Mouse (Mus musculus) lung, postnatal 14 days (tissue): ENCODE results near the gene Sept1.
A peak's percentile ranks its signal among the peaks of the same experiment; 100 is the strongest.
"Not testable (repeated sequence)": the region's sequence is repeated elsewhere in the genome, so short reads cannot be mapped to it uniquely, and the experiment has no call there.

Source experiments
- DNase-seq: peaks from one replicate; pipeline ENCODE4 v3.0.0; 2021

Sept1 gene

GRCm38 (mm10) chr7:127253821-127254769 is 21.2 kb upstream of the Sept1 start:
- peak; percentile 96 for DNase-seq

GRCm38 (mm10) chr7:127253341-127253740 is 20.4 kb upstream of the Sept1 start:
- DNase-seq = no peak

- peak; percentile 37 for DNase-seq
Observed at GRCm38 (mm10) chr7:127252414-127252813, 19.5 kb upstream of the Sept1 start.

GRCm38 (mm10) chr7:127250511-127250910 is 17.6 kb upstream of the Sept1 start:
- not testable (repeated sequence) for DNase-seq

GRCm38 (mm10) chr7:127244658-127245510 is 12.0 kb upstream of the Sept1 start:
- peak; percentile 64 for DNase-seq

GRCm38 (mm10) chr7:127243870-127244657 is 11.1 kb upstream of the Sept1 start, which contains the start of gene Zfp771:
Gene Zfp771, plus strand, starts transcription at chr7:127244274.
- peak; percentile 96 for DNase-seq

GRCm38 (mm10) chr7:127243361-127243867 is 10.5 kb upstream of the Sept1 start:
- no peak for DNase-seq

GRCm38 (mm10) chr7:127234777-127235176 is 1.8 kb upstream of the Sept1 start:
- no peak for DNase-seq

- DNase-seq = no peak
Observed at GRCm38 (mm10) chr7:127233765-127234164, 835 bp upstream of the Sept1 start.

GRCm38 (mm10) chr7:127233368-127233749 is 429 bp upstream of the Sept1 start:
- DNase-seq = no peak

GRCm38 (mm10) chr7:127231826-127232621 is 906 bp downstream of the Sept1 start:
- no peak for DNase-seq

- DNase-seq = no peak
Observed at GRCm38 (mm10) chr7:127231376-127231775, 1.6 kb downstream of the Sept1 start.

- DNase-seq = peak; percentile 88
Observed at GRCm38 (mm10) chr7:127228615-127229303, 4.2 kb downstream of the Sept1 start.

GRCm38 (mm10) chr7:127225147-127225995 is 7.6 kb downstream of the Sept1 start:
- no peak for DNase-seq

- no peak for DNase-seq
Observed at GRCm38 (mm10) chr7:127224616-127225015, 8.3 kb downstream of the Sept1 start.

- no peak for DNase-seq
Observed at GRCm38 (mm10) chr7:127223515-127224478, 9.1 kb downstream of the Sept1 start.

- DNase-seq = no peak
Observed at GRCm38 (mm10) chr7:127223106-127223505, 9.8 kb downstream of the Sept1 start.

- no peak for DNase-seq
Observed at GRCm38 (mm10) chr7:127220440-127220839, 12.5 kb downstream of the Sept1 start.

GRCm38 (mm10) chr7:127218670-127219069 is 14.3 kb downstream of the Sept1 start:
- no peak for DNase-seq
